Mouse (Mus musculus): ENCODE results near the gene Adssl1. TPM values are rescaled to one million over a fixed set of nuclear protein-coding genes. Genes with fewer than 3 reads are reported as not detected.

The Adssl1 gene
- polyA plus RNA-seq, 1 experiment from 2014 or later: 22.8 TPM

DNA sequence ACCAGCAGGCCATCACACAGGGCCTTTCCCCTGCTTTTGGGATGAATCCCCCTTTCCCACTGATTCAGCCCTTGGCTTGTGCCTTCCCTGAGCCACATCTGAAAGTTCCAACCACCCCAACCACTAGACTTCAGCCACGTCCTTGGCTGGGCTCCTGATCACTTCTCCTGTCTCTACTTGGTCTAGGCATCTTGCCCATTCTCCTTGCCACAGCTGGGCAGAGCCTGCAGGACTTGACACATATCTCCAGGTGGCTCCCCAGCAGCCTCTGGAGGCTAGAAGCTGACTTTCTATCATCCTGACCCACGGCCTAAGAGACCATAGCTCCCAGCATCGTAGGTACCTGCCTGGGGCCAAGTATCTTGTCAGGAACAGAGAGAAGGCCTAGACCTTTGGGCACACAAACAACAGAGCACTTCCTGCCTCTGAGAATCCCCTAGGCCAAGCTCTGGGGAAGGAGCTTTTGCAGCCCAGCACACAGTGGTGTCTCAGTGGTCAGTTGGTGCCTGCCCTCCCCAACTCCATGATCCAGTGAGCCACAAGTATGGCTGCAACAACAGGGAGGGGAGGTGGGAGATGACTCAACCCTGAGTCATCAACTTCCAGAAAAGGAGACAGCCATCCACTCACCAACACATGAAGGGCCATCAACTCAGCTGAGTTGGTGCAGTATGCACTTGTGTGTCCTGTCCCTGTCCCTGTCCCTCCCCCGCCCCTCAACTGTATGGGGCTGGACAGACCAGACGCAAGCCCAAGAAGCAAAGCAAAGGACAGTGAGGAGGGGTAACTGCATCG is 41.4 kb upstream of the Adssl1 start:
- ATAC-seq (0 out of 2 replicates have a peak, but pooled peaks have one; percentile 9), DNase-seq (no peak)
- H3K4me3 ChIP-seq (ENCODE audit: low read depth, low read length): no peak overlapping the region
- H3K4me2 ChIP-seq (ENCODE audit: low read depth, low read length): no peak overlapping the region
- H3K27me3 ChIP-seq (ENCODE audit: insufficient read depth, low read length): no peaks in the 10 kb centered on the region
- no peaks in the 10 kb centered on the region for H3K9me3 ChIP-seq (ENCODE audit: low read length)
- WGBS (ENCODE audit: insufficient replicate concordance): 73% methylated on average over 6 of the region's 6 CpGs
- H3K36me3 ChIP-seq (replicated peaks; ENCODE audit: insufficient read depth, low read length): no peaks in the 10 kb centered on the region
- peaks cover 40% of the 10 kb centered on the region for H3K4me1 ChIP-seq (ENCODE audit: insufficient read depth)
- TF ChIP-seq CTCF (IDR thresholded peaks at IDR 0.05; ENCODE audit: low read depth) (no peak), EP300 (IDR thresholded peaks at IDR 0.05; ENCODE audit: low read depth) (no peak)
- H3K27ac ChIP-seq (ENCODE audit: low read depth): no peak overlapping the region
- H3K9ac ChIP-seq (replicated peaks): no peak overlapping the region

DNA sequence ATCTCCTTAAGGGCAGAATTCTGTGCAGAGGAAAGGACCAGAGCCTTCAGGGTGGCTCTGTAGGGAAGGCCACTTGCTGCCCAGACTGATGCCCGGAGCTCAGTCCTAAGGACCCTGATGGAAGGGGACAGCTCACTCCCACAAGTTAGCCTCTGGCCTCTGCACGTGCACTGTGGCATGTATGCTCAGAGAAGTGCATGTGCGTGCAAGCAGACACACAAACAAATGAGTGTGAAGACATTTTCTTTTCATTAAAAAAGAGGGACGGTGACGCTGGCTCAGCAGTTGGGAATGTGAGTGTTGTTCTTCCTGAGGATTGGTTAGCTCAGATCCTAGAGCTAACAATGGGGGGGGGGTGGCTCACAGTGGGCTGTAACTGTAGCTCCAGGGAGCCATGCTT is 40.4 kb upstream of the Adssl1 start:
- no peak overlapping the region for H3K9ac ChIP-seq (replicated peaks)
- H3K36me3 ChIP-seq (replicated peaks; ENCODE audit: insufficient read depth, low read length): no peaks in the 10 kb centered on the region
- H3K4me2 ChIP-seq (ENCODE audit: low read depth, low read length): no peak overlapping the region
- no peaks in the 10 kb centered on the region for H3K27me3 ChIP-seq (ENCODE audit: insufficient read depth, low read length)
- H3K4me3 ChIP-seq (ENCODE audit: low read depth, low read length): no peak overlapping the region
- peaks cover 40% of the 10 kb centered on the region for H3K4me1 ChIP-seq (ENCODE audit: insufficient read depth)
- no peak for ATAC-seq
- TF ChIP-seq EP300 (IDR thresholded peaks at IDR 0.05; ENCODE audit: low read depth) (no peak), CTCF (IDR thresholded peaks at IDR 0.05; ENCODE audit: low read depth) (no peak)
- no peaks in the 10 kb centered on the region for H3K9me3 ChIP-seq (ENCODE audit: low read length)
- WGBS (ENCODE audit: insufficient replicate concordance): 66% methylated on average over 5 of the region's 5 CpGs
- H3K27ac ChIP-seq (ENCODE audit: low read depth): no peak overlapping the region
- DNase-seq: no peak

DNA sequence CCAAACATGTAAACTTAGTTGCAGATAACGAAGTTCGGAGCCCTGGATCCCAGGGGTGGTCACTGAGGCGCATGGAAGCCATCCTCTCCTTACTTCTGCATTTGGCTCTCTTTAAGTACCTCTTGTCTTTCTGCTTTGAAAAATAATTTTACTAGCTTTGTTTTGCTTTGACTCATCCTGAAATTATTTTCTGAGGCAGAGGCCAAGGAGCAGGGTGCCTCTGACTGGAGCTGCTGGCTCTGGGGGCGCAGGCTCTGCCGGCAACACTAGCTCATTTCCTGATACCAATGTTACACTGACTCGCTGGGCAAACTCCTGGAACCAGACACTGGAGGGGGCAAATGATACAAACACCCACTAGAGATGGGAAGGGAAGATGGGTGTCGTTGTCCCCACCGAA is 39.9 kb upstream of the Adssl1 start:
- Histone ChIP-seq H3K4me2 (ENCODE audit: low read depth, low read length) (no peak overlapping the region), H3K27me3 (ENCODE audit: insufficient read depth, low read length) (no peaks in the 10 kb centered on the region), H3K9ac (replicated peaks) (no peak overlapping the region), H3K4me1 (ENCODE audit: insufficient read depth) (peaks cover 40% of the 10 kb centered on the region), H3K4me3 (ENCODE audit: low read depth, low read length) (no peak overlapping the region), H3K27ac (ENCODE audit: low read depth) (no peak overlapping the region), H3K36me3 (replicated peaks; ENCODE audit: insufficient read depth, low read length) (no peaks in the 10 kb centered on the region), H3K9me3 (ENCODE audit: low read length) (no peaks in the 10 kb centered on the region)
- TF ChIP-seq CTCF (IDR thresholded peaks at IDR 0.05; ENCODE audit: low read depth) (no peak), EP300 (IDR thresholded peaks at IDR 0.05; ENCODE audit: low read depth) (no peak)
- ATAC-seq: no peak
- 65% methylated on average over 8 of the region's 8 CpGs for WGBS (ENCODE audit: insufficient replicate concordance)
- no peak for DNase-seq

DNA sequence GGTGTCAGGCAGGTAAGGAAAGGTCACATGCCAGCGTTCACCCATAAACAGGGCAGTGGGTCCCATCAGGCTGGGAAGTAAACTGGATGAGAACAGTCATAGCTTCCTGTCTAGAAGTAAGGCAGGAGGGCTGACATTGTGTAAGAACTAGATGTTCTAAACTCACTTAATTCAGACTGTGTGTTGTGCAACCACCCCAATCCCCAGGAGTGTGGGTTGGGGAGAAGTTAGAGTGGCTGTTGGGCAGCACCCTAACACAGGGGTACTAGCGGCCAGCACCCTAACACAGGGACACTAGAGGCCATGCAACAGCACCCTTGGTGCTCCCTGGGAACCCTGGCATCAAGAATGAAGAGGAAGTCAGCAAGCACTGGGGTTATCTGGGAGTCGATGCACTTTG is 38.7 kb upstream of the Adssl1 start:
- Histone ChIP-seq H3K4me2 (ENCODE audit: low read depth, low read length) (no peak overlapping the region), H3K9me3 (ENCODE audit: low read length) (no peaks in the 10 kb centered on the region), H3K27ac (ENCODE audit: low read depth) (peak overlapping the region; percentile 48), H3K9ac (replicated peaks) (no peak overlapping the region), H3K36me3 (replicated peaks; ENCODE audit: insufficient read depth, low read length) (no peaks in the 10 kb centered on the region), H3K27me3 (ENCODE audit: insufficient read depth, low read length) (no peaks in the 10 kb centered on the region), H3K4me1 (ENCODE audit: insufficient read depth) (peaks cover 51% of the 10 kb centered on the region), H3K4me3 (ENCODE audit: low read depth, low read length) (no peak overlapping the region)
- WGBS (ENCODE audit: insufficient replicate concordance): 44% methylated on average over 3 of the region's 3 CpGs
- DNase-seq: no peak
- TF ChIP-seq EP300 (IDR thresholded peaks at IDR 0.05; ENCODE audit: low read depth): no peak
- TF ChIP-seq CTCF (IDR thresholded peaks at IDR 0.05; ENCODE audit: low read depth): no peak
- ATAC-seq: peak; percentile 57

DNA sequence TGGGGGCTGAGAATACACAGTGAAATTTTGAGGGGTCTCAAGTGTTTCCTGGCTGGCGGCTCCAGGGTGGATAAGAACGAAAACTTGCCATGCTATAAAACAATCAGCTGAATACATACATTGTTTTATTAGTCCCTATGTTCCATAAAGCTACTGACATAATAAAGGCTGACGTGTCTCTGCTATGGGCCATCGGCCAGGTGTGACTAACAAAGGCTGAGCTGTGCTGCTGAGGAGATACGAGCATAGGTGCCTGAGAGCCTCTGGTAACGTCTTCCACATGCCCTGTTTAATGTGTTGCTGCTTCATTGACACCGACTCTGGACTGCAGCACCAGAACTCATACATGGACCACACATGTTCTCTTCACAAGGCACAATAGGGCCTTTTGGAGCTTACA is 34.9 kb upstream of the Adssl1 start:
- no peak for DNase-seq
- Histone ChIP-seq H3K4me3 (ENCODE audit: low read depth, low read length) (no peak overlapping the region), H3K27ac (ENCODE audit: low read depth) (no peak overlapping the region), H3K27me3 (ENCODE audit: insufficient read depth, low read length) (no peaks in the 10 kb centered on the region), H3K9me3 (ENCODE audit: low read length) (no peaks in the 10 kb centered on the region), H3K36me3 (replicated peaks; ENCODE audit: insufficient read depth, low read length) (no peaks in the 10 kb centered on the region), H3K4me2 (ENCODE audit: low read depth, low read length) (no peak overlapping the region), H3K9ac (replicated peaks) (no peak overlapping the region), H3K4me1 (ENCODE audit: insufficient read depth) (peaks cover 66% of the 10 kb centered on the region)
- 67% methylated on average over 7 of the region's 7 CpGs for WGBS (ENCODE audit: insufficient replicate concordance)
- no peak for ATAC-seq
- TF ChIP-seq CTCF (IDR thresholded peaks at IDR 0.05; ENCODE audit: low read depth): no peak
- no peak for TF ChIP-seq EP300 (IDR thresholded peaks at IDR 0.05; ENCODE audit: low read depth)

DNA sequence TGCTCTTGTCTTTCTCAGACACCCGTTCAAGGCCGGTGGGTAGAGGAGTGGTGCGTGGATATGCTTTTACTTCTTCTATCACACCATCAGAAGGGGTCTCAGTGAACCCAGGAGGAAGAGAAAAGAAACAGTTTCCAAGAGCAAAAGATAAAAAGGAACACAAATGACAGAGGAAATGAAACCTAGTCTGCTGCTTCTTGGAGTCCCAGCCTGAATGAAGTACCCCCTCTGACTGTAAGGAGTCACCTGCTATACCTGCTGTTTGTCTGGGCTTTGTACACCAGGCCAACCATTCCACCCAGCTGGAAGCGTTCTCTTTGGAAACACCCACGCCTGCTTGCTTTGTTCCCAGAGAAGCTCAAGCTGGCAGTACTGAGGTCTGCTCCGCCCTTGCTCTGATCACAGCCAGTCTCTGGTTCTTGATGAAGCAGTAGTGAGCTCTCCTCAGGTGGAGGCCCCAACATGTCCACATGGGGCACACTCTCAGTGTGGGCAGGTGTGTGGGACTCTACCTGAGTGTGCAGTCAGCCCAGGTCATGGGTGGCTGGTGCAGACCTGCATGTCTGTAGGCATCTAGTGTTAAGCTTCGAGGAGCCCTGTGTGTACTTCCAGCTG is 33.8 kb upstream of the Adssl1 start:
- H3K27me3 ChIP-seq (ENCODE audit: insufficient read depth, low read length): no peaks in the 10 kb centered on the region
- peak overlapping the region; percentile 81 for H3K27ac ChIP-seq (ENCODE audit: low read depth)
- H3K36me3 ChIP-seq (replicated peaks; ENCODE audit: insufficient read depth, low read length): no peaks in the 10 kb centered on the region
- TF ChIP-seq CTCF (IDR thresholded peaks at IDR 0.05; ENCODE audit: low read depth): 0 out of 2 replicates have a peak, but pooled peaks have one; percentile 22
- no peak for TF ChIP-seq EP300 (IDR thresholded peaks at IDR 0.05; ENCODE audit: low read depth)
- no peak overlapping the region for H3K9ac ChIP-seq (replicated peaks)
- H3K4me1 ChIP-seq (ENCODE audit: insufficient read depth): peaks cover 66% of the 10 kb centered on the region
- H3K9me3 ChIP-seq (ENCODE audit: low read length): no peaks in the 10 kb centered on the region
- 64% methylated on average over 7 of the region's 7 CpGs for WGBS (ENCODE audit: insufficient replicate concordance)
- ATAC-seq (no peak), DNase-seq (no peak)
- no peak overlapping the region for H3K4me3 ChIP-seq (ENCODE audit: low read depth, low read length)
- no peak overlapping the region for H3K4me2 ChIP-seq (ENCODE audit: low read depth, low read length)
